Comparison of ENCODE assay signal across 8 mouse cellular contexts in the genomic region with DNA sequence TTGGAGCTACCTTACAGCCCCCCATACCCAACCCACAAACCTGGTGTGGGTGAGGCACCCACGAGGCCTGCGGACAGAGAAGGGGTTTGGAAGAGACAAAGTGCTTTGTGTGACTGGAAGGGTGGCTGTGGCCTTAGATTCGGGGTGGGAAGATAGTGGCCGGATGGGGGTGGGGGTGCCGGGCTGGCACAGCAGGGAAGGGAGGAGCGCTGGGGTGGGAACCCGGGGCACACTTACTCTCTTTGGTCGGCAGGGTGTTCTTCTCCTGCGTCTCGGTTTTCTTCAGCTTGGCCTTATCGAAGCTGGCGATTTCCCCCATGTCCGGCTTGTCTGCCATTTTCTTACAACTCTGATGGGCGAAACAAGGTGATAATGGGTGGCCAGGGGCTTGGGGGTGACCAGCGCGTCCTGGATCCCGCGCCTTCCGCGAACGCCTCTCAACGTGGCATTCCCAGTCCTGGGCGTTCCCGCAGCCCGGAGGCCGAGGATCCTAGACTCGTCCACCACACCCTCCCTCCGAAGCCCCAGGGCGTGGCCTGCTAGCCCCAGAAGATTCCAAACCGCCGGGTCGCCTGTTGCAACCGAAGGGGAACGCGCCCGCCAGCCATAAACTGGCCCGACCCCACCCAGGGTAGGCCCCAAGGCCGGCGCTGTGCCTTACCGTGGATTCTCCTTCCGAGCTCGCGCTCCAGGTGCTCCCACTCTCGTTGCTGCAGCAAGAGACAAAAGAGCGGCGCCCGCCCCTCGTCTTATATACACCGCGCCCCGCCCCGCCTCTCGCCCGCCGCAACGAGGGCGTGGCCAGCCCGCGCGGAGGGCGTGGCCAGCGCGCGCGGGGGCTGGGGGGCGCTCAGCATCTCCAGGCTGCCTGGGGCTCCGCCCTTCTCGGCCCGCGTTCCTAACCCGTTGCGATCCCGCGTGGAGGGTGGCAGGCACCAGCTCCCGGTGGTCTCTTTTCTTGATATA. TPM values are rescaled to one million over a fixed set of nuclear protein-coding genes. Genes with fewer than 3 reads are reported as not detected.
DNase-seq lines count a peak whose midpoint lies in the region; ATAC-seq and TF ChIP-seq lines count a peak whose summit lies in the region.

No protein-coding gene starts in this region.

- H3K4me2 ChIP-seq in forebrain, embryonic 13.5 days = peak overlapping the region; percentile 75
- peak overlapping the region; percentile 70 for H3K4me2 ChIP-seq in liver, postnatal 0 days (ENCODE audit: low read depth, low read length)
- H3K4me2 ChIP-seq in neural tube, embryonic 13.5 days = peak overlapping the region; percentile 66

- peak overlapping the region; percentile 94 for H3K27ac ChIP-seq in forebrain, embryonic 13.5 days
- peak overlapping the region; percentile 70 for H3K27ac ChIP-seq in liver, postnatal 0 days (ENCODE audit: low read depth)
- peak overlapping the region; percentile 96 for H3K27ac ChIP-seq in neural tube, embryonic 13.5 days (replicated peaks)

- peak; percentile 56 for DNase-seq in c-Kit-positive CD71-positive TER-119-positive erythroid progenitor cells, embryonic 14.5 days (ENCODE audit: low spot score)
- DNase-seq in heart, postnatal 10 days = peak; percentile 91 to 92
- DNase-seq in layer of hippocampus, adult 11-12 months (ENCODE audit: low spot score) = peak; percentile 78
- peak; percentile 82 for DNase-seq in liver, postnatal 0 days
- peak; percentile 92 for DNase-seq in testis, postnatal 10 days (ENCODE audit: low spot score)

- H3K27me3 ChIP-seq in E14TG2a.4 (ENCODE audit: insufficient read depth, low read length) = no peaks in the 10 kb centered on the region
- H3K27me3 ChIP-seq in forebrain, embryonic 13.5 days = no peaks in the 10 kb centered on the region
- H3K27me3 ChIP-seq in liver, postnatal 0 days (ENCODE audit: insufficient read depth, low read length) = no peaks in the 10 kb centered on the region
- H3K27me3 ChIP-seq in neural tube, embryonic 13.5 days = no peaks in the 10 kb centered on the region

- under 1% methylated on average over 74 of the region's 75 CpGs for WGBS in forebrain, embryonic 13.5 days
- WGBS in liver, postnatal 0 days (ENCODE audit: insufficient replicate concordance) = 1% methylated on average over 73 of the region's 75 CpGs
- under 1% methylated on average over 73 of the region's 75 CpGs for WGBS in neural tube, embryonic 13.5 days

- TF ChIP-seq CTCF in E14TG2a.4 (conservative IDR thresholded peaks at IDR 0.05; ENCODE audit: low read length) = no peak
- TF ChIP-seq CTCF in liver, postnatal 0 days (IDR thresholded peaks at IDR 0.05; ENCODE audit: low read depth) = no peak

- intact Hi-C loops in heart, postnatal 10 days (cut with DNase I) = loop anchor here (2.0 to 5.0 kb wide), 2 partner anchors 23 to 54 kb away; no protein-coding TSS in a partner anchor

- peak overlapping the region; percentile 94 for H3K4me3 ChIP-seq in E14TG2a.4 (replicated peaks; ENCODE audit: low read length)
- peak overlapping the region; percentile 94 for H3K4me3 ChIP-seq in forebrain, embryonic 13.5 days
- H3K4me3 ChIP-seq in liver, postnatal 0 days (ENCODE audit: low read depth, low read length) = peak overlapping the region; percentile 80
- peak overlapping the region; percentile 89 for H3K4me3 ChIP-seq in neural tube, embryonic 13.5 days

- TF ChIP-seq EP300 in liver, postnatal 0 days (IDR thresholded peaks at IDR 0.05; ENCODE audit: low read depth) = no peak

- peaks cover 7% of the 10 kb centered on the region; the same call in 1 of the 2 replicates for H3K36me3 ChIP-seq in E14TG2a.4 (ENCODE audit: insufficient read depth, low read length)
- H3K36me3 ChIP-seq in forebrain, embryonic 13.5 days (ENCODE audit: poor library complexity, severe bottlenecking) = 0 out of 2 replicates have a peak, but pooled peaks cover 4% of the 10 kb centered on the region
- no peaks in the 10 kb centered on the region for H3K36me3 ChIP-seq in liver, postnatal 0 days (replicated peaks; ENCODE audit: insufficient read depth, low read length)
- 0 out of 2 replicates have a peak, but pooled peaks cover 3% of the 10 kb centered on the region for H3K36me3 ChIP-seq in neural tube, embryonic 13.5 days

- peak; percentile 89 for ATAC-seq in forebrain, embryonic 13.5 days
- ATAC-seq in liver, postnatal 0 days = peak; percentile 75
- ATAC-seq in neural tube, embryonic 13.5 days (ENCODE audit: low read depth) = peak; percentile 89

- peak overlapping the region; percentile 99 for H3K9ac ChIP-seq in forebrain, embryonic 13.5 days
- H3K9ac ChIP-seq in liver, postnatal 0 days (replicated peaks) = peak overlapping the region; percentile 68
- H3K9ac ChIP-seq in neural tube, embryonic 13.5 days = peak overlapping the region; percentile 100

- H3K9me3 ChIP-seq in E14TG2a.4 (ENCODE audit: low read length) = no peaks in the 10 kb centered on the region
- no peaks in the 10 kb centered on the region for H3K9me3 ChIP-seq in forebrain, embryonic 13.5 days (replicated peaks)
- no peaks in the 10 kb centered on the region for H3K9me3 ChIP-seq in liver, postnatal 0 days (ENCODE audit: low read length)
- no peaks in the 10 kb centered on the region for H3K9me3 ChIP-seq in neural tube, embryonic 13.5 days

- peaks cover 67% of the 10 kb centered on the region for H3K4me1 ChIP-seq in E14TG2a.4 (replicated peaks; ENCODE audit: low read depth, low read length)
- H3K4me1 ChIP-seq in forebrain, embryonic 13.5 days = peaks cover 24% of the 10 kb centered on the region
- peaks cover 39% of the 10 kb centered on the region for H3K4me1 ChIP-seq in liver, postnatal 0 days (ENCODE audit: insufficient read depth)
- H3K4me1 ChIP-seq in neural tube, embryonic 13.5 days (replicated peaks) = peaks cover 47% of the 10 kb centered on the region

RNA-seq across cellular contexts. Expression of gene Tmsb10, which starts 0.6 kb away (rescaled TPM):
- 3,443 and 4,664 TPM in 2 replicates for polyA plus RNA-seq in forebrain, embryonic 13.5 days (2015; fragmentation: Nextera tagmentation; extraction: Ambion mirVana)
- 100 to 1,000 TPM; 526 to 622 TPM for total RNA-seq in heart, postnatal 10 days (2021)
- 320 and 328 TPM in 2 replicates for polyA plus RNA-seq in liver, postnatal 0 days (2015; fragmentation: Nextera tagmentation; extraction: Ambion mirVana)
- polyA plus RNA-seq in neural tube, embryonic 13.5 days (2015; fragmentation: Nextera tagmentation; extraction: Ambion mirVana) = 4,458 and 5,080 TPM in 2 replicates

RNA-seq across cellular contexts. Expression of gene Kcmf1, which starts 58.2 kb away (rescaled TPM):
- polyA plus RNA-seq in forebrain, embryonic 13.5 days (2015; fragmentation: Nextera tagmentation; extraction: Ambion mirVana) = 28.4 and 28.8 TPM in 2 replicates
- 10 to 100 TPM; 89.6 to 92.4 TPM for total RNA-seq in heart, postnatal 10 days (2021)
- polyA plus RNA-seq in liver, postnatal 0 days (2015; fragmentation: Nextera tagmentation; extraction: Ambion mirVana) = 32.9 and 33.5 TPM in 2 replicates
- polyA plus RNA-seq in neural tube, embryonic 13.5 days (2015; fragmentation: Nextera tagmentation; extraction: Ambion mirVana) = 34.4 and 35.1 TPM in 2 replicates

Comparison
In these comparisons a context has a peak if more than half of its experiments do, and no peak if none do; other contexts are left out.
1. Peak in every context shown above with its lines: DNase-seq, ATAC-seq, H3K4me3 ChIP-seq and H3K27ac ChIP-seq.
2. RNA of gene Tmsb10, which starts 0.6 kb away (polyA plus RNA-seq): 4,458 to 5,080 TPM in neural tube, embryonic 13.5 days and 3,443 to 4,664 TPM in forebrain, embryonic 13.5 days; 320 to 328 TPM in liver, postnatal 0 days; every median in the first group is over 10 times any median in the second.